8 mouse cellular contexts compared by ENCODE assay signal in the genomic region with DNA sequence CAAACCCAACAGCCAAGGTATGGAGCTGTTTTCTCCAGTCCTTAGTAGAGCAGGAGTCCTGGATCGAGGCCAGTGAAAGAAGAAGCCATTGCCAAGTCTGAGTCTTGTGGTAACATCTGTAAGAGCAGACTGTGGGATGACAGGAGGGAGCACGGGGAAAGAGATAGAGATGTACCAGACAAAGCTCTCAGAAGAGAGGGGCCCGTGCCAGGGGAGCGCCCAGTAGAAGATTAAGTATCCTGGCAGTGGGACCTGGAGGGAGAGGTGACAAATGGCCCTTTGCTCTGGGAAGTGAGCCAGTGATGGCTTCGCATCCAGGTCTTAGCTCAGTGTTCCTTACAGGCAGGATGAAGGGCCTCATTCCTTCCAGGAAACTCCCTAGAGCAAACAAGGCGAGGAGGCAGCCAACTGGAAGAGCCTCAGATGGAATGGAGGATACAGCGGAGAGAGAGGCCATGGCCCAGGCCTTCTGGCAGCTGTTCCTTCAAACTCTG.
DNase-seq lines count a peak whose midpoint lies in the region; ATAC-seq and TF ChIP-seq lines count a peak whose summit lies in the region.

No protein-coding gene starts in this region.

- peaks cover 4% of the 10 kb centered on the region for H3K4me1 ChIP-seq in heart, adult 2 months (ENCODE audit: control insufficient read depth, insufficient read depth, low read length)
- peaks cover 18% of the 10 kb centered on the region for H3K4me1 ChIP-seq in heart, embryonic 11.5 days (ENCODE audit: control insufficient read depth, insufficient read depth, low read length)
- H3K4me1 ChIP-seq in heart, embryonic 15.5 days (replicated peaks), result peaks cover 31% of the 10 kb centered on the region
- no peaks in the 10 kb centered on the region for H3K4me1 ChIP-seq in lung, adult 2 months (ENCODE audit: control insufficient read depth, insufficient read depth, low read length)

- no peaks in the 10 kb centered on the region for H3K79me2 ChIP-seq in heart, adult 2 months (replicated peaks; ENCODE audit: control insufficient read depth, insufficient read depth, low read length)

- peak; percentile 69 to 86 for DNase-seq in heart, adult 2 months
- DNase-seq in cerebellum, adult 11-12 months, result peak; percentile 77
- peak; percentile 3 for DNase-seq in lung, adult 2 months
- no peak for DNase-seq in layer of hippocampus, adult 8-10 months (ENCODE audit: low spot score in 2 of 2)
- DNase-seq in frontal cortex, postnatal 10 days (ENCODE audit: low spot score in 2 of 2), result no peak

- no peak overlapping the region; the same call in 1 of the 2 replicates for H3K27ac ChIP-seq in heart, adult 2 months
- H3K27ac ChIP-seq in heart, embryonic 11.5 days (ENCODE audit: low read depth, low read length), result no peak overlapping the region
- H3K27ac ChIP-seq in heart, embryonic 15.5 days, result peak overlapping the region; percentile 33

- ATAC-seq in heart, embryonic 11.5 days (replicated peaks; ENCODE audit: insufficient number of reproducible peaks, low FRiP score, low TSS enrichment), result no peak
- peak; percentile 69 for ATAC-seq in heart, embryonic 15.5 days (replicated peaks; ENCODE audit: insufficient number of reproducible peaks, insufficient read depth, low FRiP score, low read depth)
- ATAC-seq in erythroid progenitor cell, adult 5-6 weeks (replicated peaks; ENCODE audit: low FRiP score, poor library complexity, severe bottlenecking), result no peak

- H3K36me3 ChIP-seq in heart, adult 2 months (ENCODE audit: control insufficient read depth, insufficient read depth, low read length), result no peaks in the 10 kb centered on the region
- no peaks in the 10 kb centered on the region for H3K36me3 ChIP-seq in heart, embryonic 11.5 days (ENCODE audit: control insufficient read depth, insufficient read depth, low read length)
- no peaks in the 10 kb centered on the region for H3K36me3 ChIP-seq in heart, embryonic 15.5 days

- no peak overlapping the region for H3K4me3 ChIP-seq in heart, adult 2 months
- H3K4me3 ChIP-seq in heart, embryonic 11.5 days (ENCODE audit: low read depth, low read length), result no peak overlapping the region
- H3K4me3 ChIP-seq in heart, embryonic 15.5 days, result no peak overlapping the region
- H3K4me3 ChIP-seq in lung, adult 2 months (replicated peaks; ENCODE audit: extremely low read depth, low read depth, low read length), result no peak overlapping the region

- no peaks in the 10 kb centered on the region for H3K9me3 ChIP-seq in heart, embryonic 11.5 days (replicated peaks; ENCODE audit: control insufficient read depth, low read length)
- no peaks in the 10 kb centered on the region for H3K9me3 ChIP-seq in heart, embryonic 15.5 days (replicated peaks)

- 0 out of 2 replicates have a peak, but pooled peaks have one; percentile 22 for TF ChIP-seq EP300 in heart, adult 2 months (IDR thresholded peaks at IDR 0.05; ENCODE audit: insufficient read depth, low read depth, low read length)

- intact Hi-C loops in heart, adult 2 months (cut with DNase I), result no loop called here

- WGBS in heart, adult 2 months, result 7% methylated on average over 7 of the region's 7 CpGs
- WGBS in heart, embryonic 11.5 days (ENCODE audit: insufficient replicate concordance), result 76% methylated on average over 7 of the region's 7 CpGs
- WGBS in heart, embryonic 15.5 days, result 38% methylated on average over 7 of the region's 7 CpGs
- 41% methylated on average over 7 of the region's 7 CpGs for WGBS in lung, adult 2 months

- H3K4me2 ChIP-seq in heart, embryonic 11.5 days, result no peak overlapping the region
- no peak overlapping the region for H3K4me2 ChIP-seq in heart, embryonic 15.5 days

- no peak for TF ChIP-seq POLR2A in heart, adult 2 months (IDR thresholded peaks at IDR 0.05; ENCODE audit: insufficient read depth, low read depth, low read length)
- no peak for TF ChIP-seq POLR2A in lung, adult 2 months (IDR thresholded peaks at IDR 0.05; ENCODE audit: borderline replicate concordance, extremely low read depth, low read depth, low read length)

- TF ChIP-seq CTCF in heart, adult 2 months (IDR thresholded peaks at IDR 0.05), result no peak
- TF ChIP-seq CTCF in lung, adult 2 months (IDR thresholded peaks at IDR 0.05; ENCODE audit: insufficient read depth, low read length), result no peak

- H3K27me3 ChIP-seq in heart, adult 2 months (ENCODE audit: control insufficient read depth, insufficient read depth, low read length), result no peaks in the 10 kb centered on the region
- no peaks in the 10 kb centered on the region for H3K27me3 ChIP-seq in heart, embryonic 11.5 days (ENCODE audit: control insufficient read depth, insufficient read depth, low read length)
- no peaks in the 10 kb centered on the region for H3K27me3 ChIP-seq in heart, embryonic 15.5 days

- no peak overlapping the region for H3K9ac ChIP-seq in heart, adult 2 months (ENCODE audit: low read depth, low read length)
- H3K9ac ChIP-seq in heart, embryonic 11.5 days (ENCODE audit: low read depth, low read length), result no peak overlapping the region
- H3K9ac ChIP-seq in heart, embryonic 15.5 days, result no peak overlapping the region

Comparison
In these comparisons a context has a peak if more than half of its experiments do, and no peak if none do; other contexts are left out.
1. DNase-seq: peak in heart, adult 2 months (2 of 2), cerebellum, adult 11-12 months (single experiment) and lung, adult 2 months (single experiment); none in layer of hippocampus, adult 8-10 months (0 of 2) and frontal cortex, postnatal 10 days (0 of 2).